Mouse (Mus musculus) stomach, postnatal 0 days (tissue): ENCODE measurements around the gene Fzd9.

Experiments
- CTCF ChIP-seq: IDR thresholded peaks from 2 replicates; pipeline ENCODE4 v1.5.1; 2016; ENCODE audit warnings: antibody characterized with exemption, low read depth, mild to moderate bottlenecking, moderate library complexity
- EP300 ChIP-seq: optimal IDR thresholded peaks from 2 replicates; pipeline ENCODE3; 2016; ENCODE audit warnings: antibody characterized with exemption

DNA sequence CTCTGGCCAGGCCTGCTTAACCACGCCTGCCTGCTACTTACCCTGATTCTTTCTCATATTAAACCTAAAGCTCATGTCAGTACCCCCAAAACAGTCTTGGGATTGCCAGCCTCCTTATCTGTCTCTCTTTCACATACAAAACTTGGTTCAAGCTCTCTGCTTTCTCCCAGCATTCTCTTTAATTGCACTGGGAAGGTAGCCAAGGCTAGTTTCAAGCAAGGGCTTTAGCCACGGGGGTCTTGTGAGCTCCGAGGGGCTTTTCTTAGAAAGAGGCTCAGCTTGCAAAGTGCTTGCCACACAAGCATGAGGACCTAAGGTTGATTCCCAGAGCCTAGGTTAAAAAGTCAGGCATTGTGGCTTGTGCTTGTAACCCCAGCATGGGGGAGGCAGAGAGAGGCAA lies 34.2 kb upstream of the Fzd9 start:
- TF ChIP-seq CTCF (no peak), EP300 (no peak)
